Mouse (Mus musculus): ENCODE data around the gene Chil5.

- TF ChIP-seq POLR2A (IDR thresholded peaks at IDR 0.05; ENCODE audit: insufficient read depth, low read length) (no peak), CTCF (IDR thresholded peaks at IDR 0.05; ENCODE audit: low read depth, low read length) (no peak)
These were observed 30.9 kb downstream of the Chil5 start for GRCm38 (mm10) chr3:106001416-106002370.
